Mouse (Mus musculus) neural tube, embryonic 13.5 days (tissue): ENCODE results near the gene Zranb3. TPM values are rescaled to one million over a fixed set of nuclear protein-coding genes. Genes with fewer than 3 reads are reported as not detected.

Experiments
- ATAC-seq: fragments of 200-750 bp; cut with Nextera tagmentation; 2 replicates; pipeline ENCODE4 v1.8.0; 2017; ENCODE audit warnings: low read depth, mild to moderate bottlenecking, moderate TSS enrichment, moderate library complexity
- H3K27ac ChIP-seq: fragments of 300-500 bp; sonication (generic); replicated peaks from 2 replicates; pipeline ENCODE4 v1.5.1; 2015; ENCODE audit warnings: moderate library complexity, mild to moderate bottlenecking, inconsistent platforms
- H3K27me3 ChIP-seq: fragments of 300-500 bp; sonication (generic); 2 replicates; pipeline ENCODE4 v1.6.1; 2015; ENCODE audit warnings: mild to moderate bottlenecking, inconsistent platforms
- H3K36me3 ChIP-seq: fragments of 300-500 bp; sonication (generic); 2 replicates; pipeline ENCODE4 v1.6.1; 2015; ENCODE audit warnings: mild to moderate bottlenecking, inconsistent platforms
- H3K4me1 ChIP-seq: fragments of 300-500 bp; sonication (generic); replicated peaks from 2 replicates; pipeline ENCODE4 v1.6.1; 2015; ENCODE audit warnings: inconsistent platforms
- H3K4me2 ChIP-seq: fragments of 300-500 bp; sonication (generic); 2 replicates; pipeline ENCODE4 v1.6.1; 2015; ENCODE audit warnings: inconsistent platforms, mild to moderate bottlenecking, moderate library complexity
- H3K4me3 ChIP-seq: fragments of 300-500 bp; sonication (generic); 2 replicates; pipeline ENCODE4 v1.5.1; 2015; ENCODE audit warnings: mild to moderate bottlenecking, inconsistent platforms
- H3K9ac ChIP-seq: fragments of 300-500 bp; sonication (generic); 2 replicates; pipeline ENCODE4 v1.6.1; 2015; ENCODE audit warnings: moderate library complexity, mild to moderate bottlenecking, inconsistent platforms
- H3K9me3 ChIP-seq: fragments of 300-500 bp; sonication (generic); 2 replicates; pipeline ENCODE4 v1.6.1; 2016; ENCODE audit warnings: inconsistent platforms
- WGBS: fragments of 180-500 bp; shearing (Covaris S2); methylation state at CpG from one replicate; pipeline ENCODE4 v1.1.7; 2015; 5-methylcytosine and 5-hydroxymethylcytosine counted together
- polyA plus RNA-seq: library from polyadenylated mRNA; unstranded; fragments of >200 nt; fragmentation: Nextera tagmentation; extraction: Ambion mirVana; gene quantifications from 2 replicates; pipeline ENCODE4 v1.2.1, GENCODE M21; 2015

The Zranb3 gene
- polyA plus RNA-seq, 1 experiment from 2014 or later, result 3.4 TPM

- Histone ChIP-seq H3K9ac (no peak overlapping the region), H3K27ac (no peak overlapping the region), H3K4me3 (no peak overlapping the region), H3K27me3 (no peaks in the 10 kb centered on the region), H3K4me1 (no peaks in the 10 kb centered on the region), H3K9me3 (no peaks in the 10 kb centered on the region), H3K36me3 (no peaks in the 10 kb centered on the region), H3K4me2 (no peak overlapping the region)
- ATAC-seq, result no peak
- 95% methylated on average over 4 of the region's 4 CpGs for WGBS
These were observed 45.6 kb downstream of the Zranb3 start for GRCm38 (mm10) chr1:128057269-128057668.

- no peak overlapping the region for H3K9ac ChIP-seq
- H3K27ac ChIP-seq, result no peak overlapping the region
- H3K4me2 ChIP-seq, result no peak overlapping the region
- H3K36me3 ChIP-seq, result no peaks in the 10 kb centered on the region
- H3K4me3 ChIP-seq, result no peak overlapping the region
- H3K9me3 ChIP-seq, result no peaks in the 10 kb centered on the region
- no peaks in the 10 kb centered on the region for H3K4me1 ChIP-seq
- no peak for ATAC-seq
- no peaks in the 10 kb centered on the region for H3K27me3 ChIP-seq
- WGBS, result 93% methylated on average over 7 of the region's 7 CpGs
These were observed 55.9 kb downstream of the Zranb3 start for GRCm38 (mm10) chr1:128046920-128047319.

- no peak overlapping the region for H3K4me3 ChIP-seq
- ATAC-seq, result no peak
- 94% methylated on average over 2 of the region's 2 CpGs for WGBS
These were observed 56.4 kb downstream of the Zranb3 start for GRCm38 (mm10) chr1:128046455-128046854.

GRCm38 (mm10) chr1:128044181-128044580, 58.7 kb downstream of the Zranb3 start:
- WGBS, result 96% methylated on average over 4 of the region's 4 CpGs
- no peaks in the 10 kb centered on the region for H3K36me3 ChIP-seq
- no peak for ATAC-seq
- no peak overlapping the region for H3K27ac ChIP-seq
- no peaks in the 10 kb centered on the region for H3K4me1 ChIP-seq
- H3K4me3 ChIP-seq, result no peak overlapping the region
- H3K9ac ChIP-seq, result no peak overlapping the region
- H3K9me3 ChIP-seq, result no peaks in the 10 kb centered on the region
- no peak overlapping the region for H3K4me2 ChIP-seq
- H3K27me3 ChIP-seq, result no peaks in the 10 kb centered on the region

More at GRCm38 (mm10) chr1:128046455-128046854, 56.4 kb downstream of the Zranb3 start:
- H3K9ac ChIP-seq, result no peak overlapping the region
- no peak overlapping the region for H3K27ac ChIP-seq
- H3K9me3 ChIP-seq, result no peaks in the 10 kb centered on the region
- H3K4me2 ChIP-seq, result no peak overlapping the region
- H3K4me1 ChIP-seq, result no peaks in the 10 kb centered on the region
- H3K27me3 ChIP-seq, result no peaks in the 10 kb centered on the region
- no peaks in the 10 kb centered on the region for H3K36me3 ChIP-seq

GRCm38 (mm10) chr1:128036296-128036695, 66.6 kb downstream of the Zranb3 start:
- Histone ChIP-seq H3K9ac (no peak overlapping the region), H3K4me2 (no peak overlapping the region), H3K27ac (no peak overlapping the region), H3K4me1 (no peaks in the 10 kb centered on the region), H3K4me3 (no peak overlapping the region), H3K36me3 (no peaks in the 10 kb centered on the region), H3K9me3 (no peaks in the 10 kb centered on the region), H3K27me3 (no peaks in the 10 kb centered on the region)
- no peak for ATAC-seq
- WGBS, result 84% methylated on average over 6 of the region's 6 CpGs

- no peaks in the 10 kb centered on the region for H3K36me3 ChIP-seq
- no peaks in the 10 kb centered on the region for H3K27me3 ChIP-seq
- ATAC-seq, result no peak
- H3K4me3 ChIP-seq, result no peak overlapping the region
- WGBS, result 94% methylated on average over 1 of the region's 1 CpGs
- H3K4me2 ChIP-seq, result no peak overlapping the region
- H3K9ac ChIP-seq, result no peak overlapping the region
- H3K9me3 ChIP-seq, result no peaks in the 10 kb centered on the region
- H3K4me1 ChIP-seq, result no peaks in the 10 kb centered on the region
- no peak overlapping the region for H3K27ac ChIP-seq
These were observed 70.7 kb downstream of the Zranb3 start for GRCm38 (mm10) chr1:128032123-128032522.

GRCm38 (mm10) chr1:128031524-128031923, 71.3 kb downstream of the Zranb3 start:
- ATAC-seq, result no peak
- no peak overlapping the region for H3K9ac ChIP-seq
- H3K27me3 ChIP-seq, result no peaks in the 10 kb centered on the region
- H3K4me2 ChIP-seq, result no peak overlapping the region
- WGBS, result 88% methylated on average over 2 of the region's 2 CpGs
- H3K36me3 ChIP-seq, result no peaks in the 10 kb centered on the region
- H3K4me3 ChIP-seq, result no peak overlapping the region
- H3K9me3 ChIP-seq, result no peaks in the 10 kb centered on the region
- H3K27ac ChIP-seq, result no peak overlapping the region
- no peaks in the 10 kb centered on the region for H3K4me1 ChIP-seq

- no peak overlapping the region for H3K4me2 ChIP-seq
- no peak overlapping the region for H3K4me3 ChIP-seq
- no peaks in the 10 kb centered on the region for H3K9me3 ChIP-seq
- H3K36me3 ChIP-seq, result no peaks in the 10 kb centered on the region
- no peaks in the 10 kb centered on the region for H3K27me3 ChIP-seq
- H3K27ac ChIP-seq, result no peak overlapping the region
- no peak for ATAC-seq
- no peak overlapping the region for H3K9ac ChIP-seq
- 89% methylated on average over 4 of the region's 4 CpGs for WGBS
- H3K4me1 ChIP-seq, result no peaks in the 10 kb centered on the region
These were observed 78.3 kb downstream of the Zranb3 start for GRCm38 (mm10) chr1:128024363-128025114.

- Histone ChIP-seq H3K27me3 (no peaks in the 10 kb centered on the region), H3K36me3 (no peaks in the 10 kb centered on the region), H3K4me2 (no peak overlapping the region), H3K9me3 (no peaks in the 10 kb centered on the region), H3K4me1 (no peaks in the 10 kb centered on the region; the same call in 1 of the 2 replicates), H3K9ac (no peak overlapping the region), H3K4me3 (no peak overlapping the region), H3K27ac (no peak overlapping the region; the same call in 1 of the 2 replicates)
- peak; percentile 53; the same call in 1 of the 2 replicates for ATAC-seq
- 52% methylated on average over 2 of the region's 2 CpGs for WGBS
These were observed 82.7 kb downstream of the Zranb3 start for GRCm38 (mm10) chr1:128020001-128020770.

- Histone ChIP-seq H3K9me3 (no peaks in the 10 kb centered on the region), H3K4me1 (no peaks in the 10 kb centered on the region; the same call in 1 of the 2 replicates), H3K9ac (no peak overlapping the region), H3K27ac (no peak overlapping the region), H3K4me3 (no peak overlapping the region), H3K4me2 (no peak overlapping the region), H3K27me3 (no peaks in the 10 kb centered on the region), H3K36me3 (no peaks in the 10 kb centered on the region)
- ATAC-seq, result no peak
- 52% methylated on average over 6 of the region's 6 CpGs for WGBS
These were observed 86.8 kb downstream of the Zranb3 start for GRCm38 (mm10) chr1:128016035-128016492.

- Histone ChIP-seq H3K9me3 (no peaks in the 10 kb centered on the region), H3K36me3 (no peaks in the 10 kb centered on the region), H3K4me2 (no peak overlapping the region), H3K4me3 (no peak overlapping the region), H3K9ac (no peak overlapping the region), H3K27me3 (no peaks in the 10 kb centered on the region), H3K27ac (no peak overlapping the region), H3K4me1 (no peaks in the 10 kb centered on the region; the same call in 1 of the 2 replicates)
- no peak for ATAC-seq
- 71% methylated on average over 4 of the region's 4 CpGs for WGBS
These were observed 89.0 kb downstream of the Zranb3 start for GRCm38 (mm10) chr1:128013698-128014386.

- Histone ChIP-seq H3K9ac (no peak overlapping the region), H3K4me2 (no peak overlapping the region), H3K4me1 (no peaks in the 10 kb centered on the region), H3K27ac (no peak overlapping the region), H3K27me3 (no peaks in the 10 kb centered on the region), H3K36me3 (no peaks in the 10 kb centered on the region), H3K4me3 (no peak overlapping the region), H3K9me3 (no peaks in the 10 kb centered on the region)
- no peak for ATAC-seq
- WGBS, result 94% methylated on average over 2 of the region's 2 CpGs
These were observed 93.1 kb downstream of the Zranb3 start for GRCm38 (mm10) chr1:128009751-128010150.
